Mouse (Mus musculus) CH12.LX (cell line): ENCODE data around the gene Exoc3l2.

ENCODE experiments used
- CTCF ChIP-seq, 2 experiments: IDR thresholded peaks in 1 of 2; conservative IDR thresholded peaks in 1 of 2; 2 replicates each; pipeline ENCODE4 v1.5.1; 2011 to 2012; ENCODE audit warnings: low read depth in 2 of 2, low read length in 2 of 2, improper control_type of control experiment in 1 of 2, inconsistent platforms in 1 of 2, mild to moderate bottlenecking in 1 of 2, moderate library complexity in 1 of 2
- EP300 ChIP-seq: IDR thresholded peaks from 2 replicates; pipeline ENCODE4 v1.6.1; 2011; ENCODE audit warnings: low read length, improper control_type of control experiment
- ETS1 ChIP-seq: conservative IDR thresholded peaks from 2 replicates; pipeline ENCODE4 v1.6.1; 2012; ENCODE audit warnings: low read depth, mild to moderate bottlenecking, inconsistent platforms, low read length, improper control_type of control experiment, moderate library complexity
- HCFC1 ChIP-seq: IDR thresholded peaks from 2 replicates; pipeline ENCODE4 v1.6.1; 2012; ENCODE audit warnings: low read depth, mild to moderate bottlenecking, inconsistent platforms, low read length, improper control_type of control experiment
- KAT2A ChIP-seq: IDR thresholded peaks from 2 replicates; pipeline ENCODE4 v1.6.1; 2012; ENCODE audit warnings: low read length, improper control_type of control experiment, inconsistent platforms; ENCODE audit not compliant: insufficient replicate concordance
- MAFK ChIP-seq: IDR thresholded peaks from 2 replicates; pipeline ENCODE4 v1.6.1; 2011; ENCODE audit warnings: low read length, improper control_type of control experiment; ENCODE audit not compliant: insufficient replicate concordance
- MYC ChIP-seq: IDR thresholded peaks from 2 replicates; pipeline ENCODE4 v1.6.1; 2011; ENCODE audit warnings: low read depth, mild to moderate bottlenecking, improper control_type of control experiment, low read length
- NELFE ChIP-seq: IDR thresholded peaks from 2 replicates; pipeline ENCODE4 v1.6.1; 2011; ENCODE audit warnings: low read depth, low read length, improper control_type of control experiment
- NRF1 ChIP-seq: IDR thresholded peaks from 2 replicates; pipeline ENCODE4 v1.6.1; 2014; ENCODE audit warnings: low read depth, mild to moderate bottlenecking, inconsistent platforms, low read length, improper control_type of control experiment, moderate library complexity
- PAX5 ChIP-seq: IDR thresholded peaks from 2 replicates; pipeline ENCODE4 v1.6.1; 2012; ENCODE audit warnings: low read length, inconsistent platforms, mixed read lengths
- POLR2A ChIP-seq: IDR thresholded peaks from 2 replicates; pipeline ENCODE4 v1.6.1; 2011; ENCODE audit warnings: low read depth, mild to moderate bottlenecking, improper control_type of control experiment, low read length
- POLR2AphosphoS2 ChIP-seq: IDR thresholded peaks from 2 replicates; pipeline ENCODE4 v1.6.1; 2011; ENCODE audit warnings: low read depth, low read length, improper control_type of control experiment
- TBP ChIP-seq: conservative IDR thresholded peaks from 2 replicates; pipeline ENCODE4 v1.6.1; 2011; ENCODE audit warnings: low read depth, low read length, improper control_type of control experiment
- ZNF384 ChIP-seq: IDR thresholded peaks from 2 replicates; pipeline ENCODE4 v1.6.1; 2012; ENCODE audit warnings: low read depth, low read length, improper control_type of control experiment, inconsistent platforms

DNA sequence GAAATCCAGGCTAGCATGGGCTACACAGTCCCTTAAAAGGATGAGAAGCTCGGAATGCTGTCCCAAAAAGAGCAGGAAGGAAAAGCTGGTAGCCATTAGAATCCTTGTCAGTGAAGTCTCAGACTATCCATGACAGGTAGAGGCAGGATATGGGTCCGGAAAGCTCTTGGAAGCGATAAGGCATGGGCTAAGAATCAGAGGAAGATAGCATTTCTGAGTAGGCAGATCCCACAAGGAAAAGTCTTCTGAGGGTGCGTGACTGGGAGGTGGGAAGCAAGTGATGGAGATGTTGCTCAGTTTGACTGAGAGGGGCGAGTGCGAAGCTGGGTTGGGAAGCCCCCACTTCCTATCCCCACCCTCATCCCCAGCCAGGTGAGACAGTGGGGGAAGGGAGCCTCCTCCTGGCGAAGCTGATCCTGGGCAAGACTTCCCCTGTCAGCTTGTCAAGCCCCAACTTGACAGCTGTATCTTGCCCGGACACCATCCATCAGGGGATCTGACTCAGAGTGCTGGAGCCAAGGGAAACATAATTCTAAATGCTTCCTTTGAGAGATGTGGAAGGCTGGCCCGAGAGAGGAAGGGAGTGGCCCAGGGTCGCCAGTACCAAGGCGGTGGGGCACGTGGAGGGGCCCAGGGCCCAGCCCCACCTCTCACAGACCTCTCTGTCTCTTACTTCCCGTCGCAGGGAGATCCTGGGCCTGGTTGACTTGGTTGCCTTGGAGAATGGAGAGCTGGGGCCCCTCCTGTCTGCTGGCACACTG is 14.7 kb downstream of the Exoc3l2 start:
- TF ChIP-seq POLR2A (no peak), KAT2A (no peak), CTCF (conservative IDR thresholded peaks at IDR 0.05 in 1 of 2, IDR thresholded peaks at IDR 0.05 in 1 of 2; ENCODE audit: low read depth in 2 of 2, low read length in 2 of 2) (no peak), POLR2AphosphoS2 (no peak), NELFE (no peak), MAFK (no peak), PAX5 (no peak), TBP (no peak), HCFC1 (no peak), ZNF384 (no peak), NRF1 (no peak), MYC (no peak), EP300 (no peak), ETS1 (no peak)
